Mouse (Mus musculus): ENCODE results near the gene Rnf113a2.

DNA sequence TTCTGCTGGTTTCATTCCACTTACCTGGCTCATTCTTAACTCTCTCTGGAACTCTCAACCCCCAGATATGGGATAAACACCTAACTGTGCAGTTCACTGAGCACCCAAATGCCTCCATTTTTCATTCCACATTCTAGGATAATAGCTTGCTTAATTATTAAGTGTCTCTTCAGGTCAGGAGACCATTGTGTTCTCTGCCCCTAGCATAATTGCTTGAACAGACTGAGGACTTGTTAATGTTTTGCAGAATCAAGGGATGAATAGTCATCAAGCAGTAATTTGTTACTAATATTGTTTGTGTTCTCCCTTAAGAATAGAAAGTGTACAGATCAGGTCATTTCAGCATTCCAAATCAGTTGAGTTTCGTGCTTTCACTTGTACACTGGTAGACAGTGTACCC, 30.4 kb downstream of the Rnf113a2 start:
- TF ChIP-seq POLR2A (IDR thresholded peaks at IDR 0.05; ENCODE audit: low read depth, low read length) (no peak), CTCF (IDR thresholded peaks at IDR 0.05; ENCODE audit: borderline replicate concordance, insufficient read depth, low read length) (no peak)

All from embryonic fibroblast, embryonic 13.5 days (primary cell).